Mouse (Mus musculus): ENCODE data around the gene 2810006K23Rik.
"Not testable (repeated sequence)": the region's sequence is repeated elsewhere in the genome, so short reads cannot be mapped to it uniquely, and the experiment has no call there.

The 2810006K23Rik gene

DNA sequence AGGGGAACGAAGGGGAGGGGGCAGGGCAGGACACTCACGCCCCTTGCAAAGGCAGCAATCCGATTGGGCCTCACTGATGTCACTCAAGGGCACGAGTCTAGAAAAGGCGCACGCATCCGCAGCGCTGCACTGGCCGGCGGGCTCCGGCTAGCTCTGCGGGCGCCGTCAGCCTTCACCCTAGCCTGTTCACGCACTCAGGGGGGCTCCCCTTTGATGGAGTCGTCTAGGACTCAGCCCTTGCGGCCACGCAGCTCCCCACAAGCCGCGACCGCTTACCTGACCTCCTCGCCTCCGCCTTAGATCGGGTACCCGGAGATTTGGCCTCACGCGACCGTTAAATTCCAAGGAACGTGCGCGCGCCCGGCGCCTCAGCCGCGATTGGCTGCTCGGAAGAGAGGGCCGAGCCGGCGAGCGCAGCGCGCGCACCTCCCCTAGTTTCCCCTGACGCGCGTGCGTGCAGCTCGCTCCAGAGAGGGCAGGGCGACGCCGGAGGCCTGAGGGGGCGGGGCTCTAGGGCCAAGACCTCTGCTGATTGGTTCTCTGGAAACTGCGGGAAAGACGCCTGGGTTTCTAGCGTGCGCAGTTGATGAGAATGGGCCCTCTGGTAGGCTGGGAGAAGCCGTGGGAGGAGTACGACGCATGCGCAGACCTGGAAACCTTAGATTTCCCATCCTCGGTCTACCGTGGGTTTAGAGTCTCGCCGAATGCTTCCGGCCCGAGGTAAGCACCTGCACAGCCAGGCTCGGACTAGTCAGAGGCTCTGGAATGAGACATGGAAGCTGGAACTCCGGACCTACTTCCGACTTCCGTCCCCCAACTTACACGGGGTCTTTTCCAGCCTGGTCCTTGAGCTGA, at the start of gene 2810006K23Rik, which contains the start of gene Mphosph9:
2810006K23Rik (plus strand) TSS at position 580 of the 855 bp plus-strand sequence.
Mphosph9 (minus strand) TSS at position 463 of the 855 bp plus-strand sequence.
- in situ Hi-C loops (cut with MboI, MseI): no loop called here

DNA sequence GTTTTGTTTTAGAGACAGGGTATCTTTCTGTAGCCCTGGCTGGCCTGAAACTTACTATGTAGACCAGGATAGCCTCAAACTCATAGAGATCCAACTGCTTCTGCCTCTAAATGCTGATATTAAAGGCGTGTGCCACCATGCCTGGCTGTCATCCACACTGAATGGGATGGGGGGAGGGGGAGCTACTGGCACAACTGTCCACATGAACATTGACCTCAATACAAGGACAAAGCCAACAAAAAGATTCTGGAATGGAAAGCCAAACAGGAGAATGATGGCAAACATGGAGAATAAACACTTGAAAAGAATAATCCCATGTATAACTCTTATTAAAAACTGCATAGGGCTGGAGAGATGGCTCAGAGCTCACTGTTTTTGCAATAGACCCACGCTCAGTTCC, 45.0 kb upstream of the 2810006K23Rik start:
- in situ Hi-C loops (cut with MboI, MseI): loop anchor here (10.0 kb wide), 1 partner anchor 858 kb away; no protein-coding TSS in a partner anchor

DNA sequence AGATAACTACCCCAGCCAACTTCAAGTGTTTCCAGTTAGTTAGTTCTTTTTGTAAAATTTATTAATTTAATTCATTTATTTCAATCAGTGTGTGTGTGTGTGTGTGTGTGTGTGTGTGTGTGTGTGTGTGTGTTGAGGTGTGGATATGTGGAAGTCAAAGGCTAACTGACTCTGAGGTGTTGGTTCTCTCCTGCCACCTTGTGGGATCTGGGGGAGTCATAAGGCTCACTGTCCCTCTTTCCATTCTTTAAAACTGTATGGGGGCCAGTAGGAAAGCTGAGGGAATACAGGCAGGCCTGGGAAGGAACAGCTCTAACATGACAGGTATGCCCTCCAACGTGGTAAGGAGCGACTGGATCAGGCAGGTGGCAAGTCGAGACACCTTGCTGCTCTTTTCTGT, 43.6 kb upstream of the 2810006K23Rik start:
- in situ Hi-C loops (cut with MboI, MseI): loop anchor here (10.0 kb wide), 1 partner anchor 860 kb away; no protein-coding TSS in a partner anchor

- in situ Hi-C loops (cut with MboI, MseI): loop anchor here (10.0 kb wide), 1 partner anchor 863 kb away; no protein-coding TSS in a partner anchor
Observed at GRCm38 (mm10) chr5:124287616-124288247, 40.2 kb upstream of the 2810006K23Rik start.

DNA sequence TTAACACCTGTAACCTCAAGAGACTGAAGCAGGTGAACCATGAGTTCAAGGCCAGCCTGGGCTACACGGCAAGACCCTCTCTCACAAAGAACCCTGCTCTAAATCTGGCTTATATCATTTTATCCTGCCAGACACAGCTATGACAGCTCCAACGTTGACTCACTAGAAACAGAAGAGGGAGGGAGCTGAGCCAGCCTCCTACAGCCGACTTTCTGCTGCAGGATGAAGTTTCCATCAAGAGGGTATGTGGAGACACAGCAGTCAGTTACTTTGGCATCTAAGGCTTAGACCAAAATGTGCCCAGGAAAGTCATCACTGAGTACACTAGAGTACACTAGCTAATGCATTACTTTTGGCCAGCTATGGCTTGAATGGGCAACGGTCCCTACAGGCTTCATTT, 37.7 kb upstream of the 2810006K23Rik start:
- in situ Hi-C loops (cut with MboI, MseI): no loop called here

GRCm38 (mm10) chr5:124293967-124294366, 33.9 kb upstream of the 2810006K23Rik start:
- in situ Hi-C loops (cut with MboI, MseI): no loop called here

DNA sequence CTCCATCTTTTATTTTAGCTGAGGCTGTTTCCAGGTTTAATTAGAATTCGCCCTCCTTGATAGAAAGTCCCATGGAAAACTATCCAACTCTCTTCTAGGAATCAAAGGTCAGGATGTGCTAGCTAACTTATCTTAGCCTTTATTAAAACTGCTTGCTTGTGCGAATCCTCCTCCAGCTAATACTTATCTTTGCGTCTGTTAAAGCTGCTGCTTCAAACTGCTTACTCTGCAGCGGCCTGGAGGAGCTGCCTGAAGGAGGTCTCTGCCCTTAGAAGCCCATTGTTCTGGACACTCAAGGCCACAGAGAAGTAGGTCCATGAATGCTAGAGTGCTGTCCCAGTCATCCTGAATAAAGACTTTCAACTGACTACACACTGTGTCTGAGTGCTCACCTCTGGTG, 31.4 kb upstream of the 2810006K23Rik start:
- in situ Hi-C loops (cut with MboI, MseI): no loop called here

DNA sequence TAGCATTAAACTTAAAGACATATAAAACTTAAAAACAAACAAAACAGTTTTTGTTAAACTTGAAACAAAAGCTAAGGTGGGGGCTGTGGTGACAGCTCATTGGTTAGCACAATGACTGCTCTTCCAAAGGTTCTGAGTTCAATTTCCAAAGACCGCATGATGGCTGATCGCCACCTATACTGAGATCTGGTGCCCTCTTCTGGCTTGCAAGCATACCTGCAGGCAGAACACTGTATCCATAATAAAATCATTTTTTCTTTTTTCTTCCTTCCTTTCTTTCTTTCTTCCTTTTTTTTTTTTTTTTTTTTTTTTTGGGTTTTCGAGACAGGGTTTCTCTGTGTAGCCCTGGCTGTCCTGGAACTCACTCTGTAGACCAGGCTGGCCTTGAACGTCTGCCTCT, 28.6 kb upstream of the 2810006K23Rik start:
- in situ Hi-C loops (cut with MboI, MseI): not testable (repeated sequence)

- in situ Hi-C loops (cut with MboI, MseI): loop anchor here (10.0 kb wide), 1 partner anchor 135 kb away; no protein-coding TSS in a partner anchor
Observed at GRCm38 (mm10) chr5:124300132-124300531, 27.8 kb upstream of the 2810006K23Rik start.

GRCm38 (mm10) chr5:124302853-124303252, 25.0 kb upstream of the 2810006K23Rik start:
- in situ Hi-C loops (cut with MboI, MseI): loop anchor here (10.0 kb wide), 1 partner anchor 138 kb away; no protein-coding TSS in a partner anchor

DNA sequence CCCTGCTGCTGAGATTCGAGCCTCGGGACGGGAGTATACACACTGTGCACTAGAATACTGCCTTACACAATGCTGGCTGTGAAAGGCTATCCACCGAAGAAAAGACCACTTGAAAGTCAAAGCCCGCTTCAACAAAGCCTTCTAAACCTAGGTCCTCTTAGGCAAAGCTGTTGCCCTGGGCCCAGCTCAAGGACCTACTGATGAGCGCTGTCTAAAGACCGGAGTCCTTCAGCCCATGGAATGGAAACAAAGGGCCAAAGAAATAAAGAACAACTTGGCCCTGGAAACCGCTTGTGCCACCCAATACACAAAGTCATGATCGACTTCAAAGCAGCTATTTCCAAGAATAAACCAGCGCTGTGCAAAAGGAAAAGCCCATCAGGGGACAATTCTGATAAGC, 18.7 kb upstream of the 2810006K23Rik start:
- in situ Hi-C loops (cut with MboI, MseI): loop anchor here (10.0 kb wide), 1 partner anchor 144 kb away; no protein-coding TSS in a partner anchor

- in situ Hi-C loops (cut with MboI, MseI): no loop called here
Observed at GRCm38 (mm10) chr5:124310091-124310490, 17.8 kb upstream of the 2810006K23Rik start.

- in situ Hi-C loops (cut with MboI, MseI): no loop called here
Observed at GRCm38 (mm10) chr5:124315498-124315897, 12.4 kb upstream of the 2810006K23Rik start.

DNA sequence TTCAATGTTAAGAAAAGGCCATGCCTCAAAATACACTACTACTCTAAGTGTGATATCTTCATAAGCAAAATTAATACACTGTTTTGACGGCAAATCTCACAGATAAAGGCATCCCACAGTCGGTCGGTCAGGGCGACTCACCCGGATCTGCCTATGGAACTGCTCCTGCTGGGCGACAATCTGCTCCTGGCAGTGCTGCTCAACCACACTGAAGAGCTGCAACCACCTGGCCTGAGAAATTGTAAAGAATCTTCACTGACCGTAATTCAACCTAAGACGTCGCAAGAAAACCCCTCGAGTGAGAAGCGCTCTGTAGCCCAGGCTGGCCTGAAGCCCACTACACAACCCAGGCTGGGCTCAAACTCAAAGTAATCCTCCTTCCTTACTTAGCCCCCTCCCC, 11.9 kb upstream of the 2810006K23Rik start:
- in situ Hi-C loops (cut with MboI, MseI): no loop called here

GRCm38 (mm10) chr5:124317648-124318047, 10.2 kb upstream of the 2810006K23Rik start:
- in situ Hi-C loops (cut with MboI, MseI): no loop called here

- in situ Hi-C loops (cut with MboI, MseI): no loop called here
Observed at GRCm38 (mm10) chr5:124326829-124327228, 1.1 kb upstream of the 2810006K23Rik start.

DNA sequence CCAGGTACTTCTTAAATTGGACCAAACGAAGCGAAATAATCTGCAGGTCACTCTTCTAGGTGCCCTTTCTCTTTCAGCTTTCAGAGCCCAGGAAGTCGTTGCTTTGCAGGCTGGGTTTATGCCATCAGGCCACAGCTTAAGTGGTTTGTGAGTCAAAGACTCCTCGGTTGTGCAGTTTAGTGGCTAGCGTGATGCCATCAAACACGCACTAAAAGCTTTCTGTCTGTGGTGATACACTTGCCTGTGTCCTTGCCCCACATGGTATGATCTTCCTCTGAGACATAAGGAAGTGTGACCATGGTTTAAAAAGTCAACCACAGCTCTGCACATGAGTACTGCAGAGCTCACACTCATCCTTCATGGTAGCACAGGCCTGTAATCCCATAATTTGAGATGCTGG, 2.2 kb downstream of the 2810006K23Rik start:
- in situ Hi-C loops (cut with MboI, MseI): no loop called here

GRCm38 (mm10) chr5:124334392-124334791, 6.5 kb downstream of the 2810006K23Rik start:
- in situ Hi-C loops (cut with MboI, MseI): no loop called here

GRCm38 (mm10) chr5:124337103-124337502, 9.2 kb downstream of the 2810006K23Rik start:
- in situ Hi-C loops (cut with MboI, MseI): no loop called here

- in situ Hi-C loops (cut with MboI, MseI): no loop called here
Observed at GRCm38 (mm10) chr5:124337909-124338308, 10.0 kb downstream of the 2810006K23Rik start.

DNA sequence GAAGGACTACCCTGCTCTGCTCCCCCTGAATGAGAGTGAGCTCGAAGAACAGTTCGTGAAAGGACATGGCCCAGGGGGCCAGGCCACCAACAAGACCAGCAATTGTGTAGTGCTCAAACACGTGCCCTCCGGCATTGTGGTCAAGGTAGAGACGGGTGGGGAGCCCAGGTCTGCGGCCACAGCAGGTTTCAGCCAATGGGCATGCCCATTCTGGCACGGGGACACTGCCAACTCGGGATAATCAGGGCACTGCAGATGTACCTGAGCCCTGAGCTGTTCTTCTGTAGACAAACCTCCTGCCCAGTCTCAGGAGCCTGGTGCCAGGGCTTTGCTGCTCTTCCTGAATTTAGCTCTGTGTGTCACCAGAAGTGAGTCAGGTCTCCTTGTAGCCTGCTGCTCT, 10.9 kb downstream of the 2810006K23Rik start:
- in situ Hi-C loops (cut with MboI, MseI): no loop called here

DNA sequence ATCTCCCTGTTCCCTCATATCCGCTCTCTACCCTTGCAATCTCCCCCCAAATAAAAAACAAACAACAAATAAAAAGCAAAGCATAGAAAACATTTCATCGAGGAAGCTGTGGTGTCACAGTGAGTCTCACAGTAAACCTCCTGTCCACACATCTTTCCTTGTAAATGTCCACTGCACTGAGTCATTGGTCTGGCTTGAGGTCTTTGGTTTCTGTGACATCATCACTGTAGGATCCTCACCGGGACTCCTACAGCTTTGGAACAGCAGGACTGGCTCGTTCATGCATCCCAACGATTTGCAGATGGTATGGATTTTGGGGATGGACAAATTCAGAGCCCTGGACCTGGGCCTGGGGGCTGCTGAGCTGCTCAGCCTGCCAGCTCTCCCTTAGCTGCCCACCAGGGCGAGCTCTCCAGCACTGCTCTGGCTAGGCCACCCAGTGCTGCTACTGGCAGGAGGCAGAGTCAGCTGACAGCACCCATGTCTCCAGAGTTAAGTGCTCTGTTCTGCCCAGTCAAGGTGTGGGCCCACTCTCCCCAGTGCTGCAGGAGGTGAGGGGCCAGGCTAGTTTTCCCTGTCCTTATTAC, 14.0 kb downstream of the 2810006K23Rik start:
- in situ Hi-C loops (cut with MboI, MseI): not testable (repeated sequence)

All from T-helper 2 cell (primary cell).